In genomic region chr1:92647752-92648151, GRCm38 (mm10) we compare ENCODE assay signal across 8 mouse cellular contexts. TPM values are rescaled to one million over a fixed set of nuclear protein-coding genes. Genes with fewer than 3 reads are reported as not detected.
DNase-seq lines count a peak whose midpoint lies in the region; ATAC-seq lines count a peak whose summit lies in the region.

No protein-coding gene starts in this region.

- DNase-seq in 3134 (ENCODE audit: extremely low read depth, insufficient read length, low spot score) (peak; percentile 52), WW6 (ENCODE audit: low read depth, low spot score) (peak; percentile 46)
- peak; percentile 72 for DNase-seq in kidney, adult 18-20 months
- DNase-seq in splenic B cell, adult 2 months (ENCODE audit: low read depth, low spot score), result peak; percentile 74

- H3K4me3 ChIP-seq in limb, embryonic 13.5 days, result no peak overlapping the region
- no peak overlapping the region for H3K4me3 ChIP-seq in midbrain, embryonic 15.5 days

- WGBS in limb, embryonic 13.5 days, result 9% methylated on average over 8 of the region's 8 CpGs
- WGBS in midbrain, embryonic 15.5 days, result 9% methylated on average over 8 of the region's 8 CpGs

- ATAC-seq in common myeloid progenitor, adult 5-6 weeks (replicated peaks; ENCODE audit: low read depth, poor library complexity, severe bottlenecking), result peak; percentile 72
- ATAC-seq in granulocyte monocyte progenitor cell, adult 5-6 weeks (replicated peaks; ENCODE audit: poor library complexity, severe bottlenecking), result peak; percentile 54
- ATAC-seq in limb, embryonic 13.5 days (ENCODE audit: low FRiP score, low read depth), result peak; percentile 13; the same call in 1 of the 2 replicates
- ATAC-seq in midbrain, embryonic 15.5 days (replicated peaks), result peak; percentile 57

- no peak overlapping the region for H3K27ac ChIP-seq in limb, embryonic 13.5 days
- no peak overlapping the region for H3K27ac ChIP-seq in midbrain, embryonic 15.5 days

- H3K36me3 ChIP-seq in limb, embryonic 13.5 days, result no peaks in the 10 kb centered on the region
- no peaks in the 10 kb centered on the region for H3K36me3 ChIP-seq in midbrain, embryonic 15.5 days (replicated peaks)
- no peaks in the 10 kb centered on the region for H3K36me3 ChIP-seq in splenic B cell, adult 2 months (ENCODE audit: control insufficient read depth, insufficient read depth, low read length, poor library complexity, severe bottlenecking)

- no peaks in the 10 kb centered on the region for H3K9me3 ChIP-seq in limb, embryonic 13.5 days
- no peaks in the 10 kb centered on the region for H3K9me3 ChIP-seq in midbrain, embryonic 15.5 days

- peak overlapping the region; percentile 19; the same call in 1 of the 2 replicates for H3K4me2 ChIP-seq in limb, embryonic 13.5 days (replicated peaks)
- H3K4me2 ChIP-seq in midbrain, embryonic 15.5 days, result peak overlapping the region; percentile 22

- H3K4me1 ChIP-seq in limb, embryonic 13.5 days, result peaks cover 9% of the 10 kb centered on the region; the same call in 1 of the 2 replicates
- peaks cover 6% of the 10 kb centered on the region; the same call in 1 of the 2 replicates for H3K4me1 ChIP-seq in midbrain, embryonic 15.5 days

- no peak overlapping the region for H3K9ac ChIP-seq in limb, embryonic 13.5 days
- H3K9ac ChIP-seq in midbrain, embryonic 15.5 days, result 0 out of 2 replicates have a peak overlapping the region, but pooled peaks have one; percentile 16

- 0 out of 2 replicates have a peak, but pooled peaks cover 7% of the 10 kb centered on the region for H3K27me3 ChIP-seq in limb, embryonic 13.5 days
- H3K27me3 ChIP-seq in midbrain, embryonic 15.5 days (replicated peaks), result 0 out of 2 replicates have a peak, but pooled peaks cover 3% of the 10 kb centered on the region
- H3K27me3 ChIP-seq in splenic B cell, adult 2 months (ENCODE audit: control insufficient read depth, insufficient read depth, low read length, poor library complexity, severe bottlenecking), result no peaks in the 10 kb centered on the region

RNA-seq across cellular contexts. Expression of gene Otos, which starts 0.9 kb away (rescaled TPM):
- 6.0 and 8.2 TPM in 2 replicates for total RNA-seq in common myeloid progenitor, adult 5-6 weeks (2017)
- 5.3 and 7.2 TPM in 2 replicates for total RNA-seq in granulocyte monocyte progenitor cell, adult 5-6 weeks (2014; fragmentation: Nextera tagmentation)
- total RNA-seq in granulocyte monocyte progenitor cell, adult 5-6 weeks (2017), result 2.5 TPM in 1 of 2 replicates, not detected in the other
- not detected in 2 replicates for polyA plus RNA-seq in limb, embryonic 13.5 days (2015; fragmentation: Nextera tagmentation; extraction: Ambion mirVana)
- polyA plus RNA-seq in midbrain, embryonic 15.5 days (2015; fragmentation: Nextera tagmentation; extraction: Ambion mirVana), result 0.35 TPM in 1 of 2 replicates, not detected in the other

RNA-seq across cellular contexts. Expression of gene Cops9, which starts 6.0 kb away (rescaled TPM):
- total RNA-seq in common myeloid progenitor, adult 5-6 weeks (2017), result 124 and 156 TPM in 2 replicates
- total RNA-seq in granulocyte monocyte progenitor cell, adult 5-6 weeks (2014; fragmentation: Nextera tagmentation), result 215 and 239 TPM in 2 replicates
- total RNA-seq in granulocyte monocyte progenitor cell, adult 5-6 weeks (2017), result 141 and 144 TPM in 2 replicates
- polyA plus RNA-seq in limb, embryonic 13.5 days (2015; fragmentation: Nextera tagmentation; extraction: Ambion mirVana), result 386 and 414 TPM in 2 replicates
- 526 and 562 TPM in 2 replicates for polyA plus RNA-seq in midbrain, embryonic 15.5 days (2015; fragmentation: Nextera tagmentation; extraction: Ambion mirVana)

RNA-seq across cellular contexts. Expression of gene Olfr12, which starts 30.2 kb away (rescaled TPM):
- not detected in 2 replicates for total RNA-seq in common myeloid progenitor, adult 5-6 weeks (2017)
- total RNA-seq in granulocyte monocyte progenitor cell, adult 5-6 weeks (2014; fragmentation: Nextera tagmentation), result not detected in 2 replicates
- total RNA-seq in granulocyte monocyte progenitor cell, adult 5-6 weeks (2017), result not detected in 2 replicates
- polyA plus RNA-seq in limb, embryonic 13.5 days (2015; fragmentation: Nextera tagmentation; extraction: Ambion mirVana), result not detected in 2 replicates
- not detected in 2 replicates for polyA plus RNA-seq in midbrain, embryonic 15.5 days (2015; fragmentation: Nextera tagmentation; extraction: Ambion mirVana)

RNA-seq across cellular contexts. Expression of gene Olfr1410, which starts 42.2 kb away (rescaled TPM):
- not detected in 2 replicates for total RNA-seq in common myeloid progenitor, adult 5-6 weeks (2017)
- not detected in 2 replicates for total RNA-seq in granulocyte monocyte progenitor cell, adult 5-6 weeks (2014; fragmentation: Nextera tagmentation)
- not detected in 2 replicates for total RNA-seq in granulocyte monocyte progenitor cell, adult 5-6 weeks (2017)
- polyA plus RNA-seq in limb, embryonic 13.5 days (2015; fragmentation: Nextera tagmentation; extraction: Ambion mirVana), result not detected in 2 replicates
- not detected in 2 replicates for polyA plus RNA-seq in midbrain, embryonic 15.5 days (2015; fragmentation: Nextera tagmentation; extraction: Ambion mirVana)

RNA-seq across cellular contexts. Expression of gene Olfr1411, which starts 53.5 kb away (rescaled TPM):
- not detected in 2 replicates for total RNA-seq in common myeloid progenitor, adult 5-6 weeks (2017)
- not detected in 2 replicates for total RNA-seq in granulocyte monocyte progenitor cell, adult 5-6 weeks (2014; fragmentation: Nextera tagmentation)
- not detected in 2 replicates for total RNA-seq in granulocyte monocyte progenitor cell, adult 5-6 weeks (2017)
- not detected in 2 replicates for polyA plus RNA-seq in limb, embryonic 13.5 days (2015; fragmentation: Nextera tagmentation; extraction: Ambion mirVana)
- polyA plus RNA-seq in midbrain, embryonic 15.5 days (2015; fragmentation: Nextera tagmentation; extraction: Ambion mirVana), result not detected in 2 replicates

Comparison
In these comparisons a context has a peak if more than half of its experiments do, and no peak if none do; other contexts are left out.
1. ATAC-seq: peak in every context shown above with its lines; median percentile 72 in common myeloid progenitor, adult 5-6 weeks; 57 in midbrain, embryonic 15.5 days; 54 in granulocyte monocyte progenitor cell, adult 5-6 weeks; 13 in limb, embryonic 13.5 days.